Mouse (Mus musculus): ENCODE measurements around the gene Cbx8. TPM values are rescaled to one million over a fixed set of nuclear protein-coding genes. Genes with fewer than 3 reads are reported as not detected.

Cbx8 gene
- polyA plus RNA-seq, 2 experiments, result 6.9 to 12.6 TPM

DNA sequence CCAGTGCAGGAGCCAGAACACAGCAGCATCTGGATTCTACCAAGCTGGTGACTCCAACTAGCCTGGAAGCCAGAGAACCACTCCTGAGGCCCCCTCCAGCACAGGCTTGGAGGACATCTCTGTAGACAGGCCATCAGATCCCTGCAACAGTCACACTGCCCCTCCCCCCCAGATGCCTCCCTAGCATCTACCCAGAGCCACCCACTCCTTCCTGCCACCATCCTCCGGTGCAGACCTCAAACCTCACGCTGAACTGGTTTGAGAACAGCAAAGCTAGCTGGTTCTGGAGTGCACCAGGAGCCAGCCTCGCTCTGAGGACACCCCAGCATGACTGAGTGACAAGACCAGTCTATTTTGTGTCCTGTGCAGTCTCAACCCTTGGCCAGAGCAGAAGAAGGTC is 48.0 kb downstream of the Cbx8 start:
- WGBS, result 56% methylated on average over 3 of the region's 3 CpGs
- no peak for DNase-seq (ENCODE audit: low spot score)

DNA sequence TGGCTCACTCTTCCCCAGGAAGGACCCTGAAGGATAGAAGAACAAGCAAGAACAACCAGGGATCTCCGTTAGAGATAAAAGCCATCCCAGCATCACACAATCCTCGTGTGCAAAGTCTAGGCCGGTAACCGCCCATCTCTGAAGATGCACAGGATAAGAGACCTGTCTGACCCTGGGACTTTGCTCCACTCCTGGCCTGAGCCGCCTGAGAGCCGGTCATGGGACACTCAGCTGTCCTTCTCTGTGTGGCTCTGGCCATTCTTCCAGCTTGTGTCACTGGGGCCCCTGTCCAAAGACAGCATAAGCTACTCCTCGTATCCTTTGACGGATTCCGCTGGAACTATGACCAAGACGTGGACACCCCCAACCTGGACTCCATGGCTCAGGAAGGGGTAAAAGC is 52.8 kb downstream of the Cbx8 start, which contains the start of gene Enpp7:
Enpp7 (plus strand) TSS at position 190 of the 400 bp plus-strand sequence.
- H3K27me3 ChIP-seq (ENCODE audit: control insufficient read depth, insufficient read depth, low read length), result no peaks in the 10 kb centered on the region
- no peak within 1 kb of the TSS for H3K27ac ChIP-seq (replicated peaks; ENCODE audit: low read depth, low read length)
- no peak within 1 kb of the TSS for H3K4me2 ChIP-seq (replicated peaks; ENCODE audit: low read depth, low read length, severe bottlenecking)
- no peaks in the 10 kb centered on the region for H3K4me1 ChIP-seq (ENCODE audit: control insufficient read depth, insufficient read depth, low read length)
- 89% methylated on average over 10 of the region's 10 CpGs for WGBS
- no peak within 1 kb of the TSS for H3K9ac ChIP-seq (ENCODE audit: low read depth, low read length, severe bottlenecking)
- DNase-seq (ENCODE audit: low spot score), result no peak
- H3K36me3 ChIP-seq (ENCODE audit: control insufficient read depth, insufficient read depth, low read length), result no peaks in the 10 kb centered on the region
- no peak for ATAC-seq (ENCODE audit: low FRiP score, low read depth)
- H3K4me3 ChIP-seq (replicated peaks; ENCODE audit: low read length), result no peak within 1 kb of the TSS
- TF ChIP-seq POLR2A (IDR thresholded peaks at IDR 0.05; ENCODE audit: borderline replicate concordance, extremely low read depth, insufficient read depth, insufficient read length), result no peak
- H3K9me3 ChIP-seq (ENCODE audit: control insufficient read depth, low read length), result no peaks in the 10 kb centered on the region

More for the DNA sequence above, 48.0 kb downstream of the Cbx8 start:
- TF ChIP-seq POLR2A (IDR thresholded peaks at IDR 0.05; ENCODE audit: borderline replicate concordance, extremely low read depth, insufficient read depth, insufficient read length), result no peak
- Histone ChIP-seq H3K9me3 (ENCODE audit: control insufficient read depth, low read length) (no peaks in the 10 kb centered on the region), H3K4me1 (ENCODE audit: control insufficient read depth, insufficient read depth, low read length) (no peaks in the 10 kb centered on the region), H3K27me3 (ENCODE audit: control insufficient read depth, insufficient read depth, low read length) (no peaks in the 10 kb centered on the region), H3K4me3 (replicated peaks; ENCODE audit: low read length) (no peak overlapping the region), H3K4me2 (replicated peaks; ENCODE audit: low read depth, low read length, severe bottlenecking) (no peak overlapping the region), H3K27ac (replicated peaks; ENCODE audit: low read depth, low read length) (no peak overlapping the region), H3K36me3 (ENCODE audit: control insufficient read depth, insufficient read depth, low read length) (no peaks in the 10 kb centered on the region), H3K9ac (ENCODE audit: low read depth, low read length, severe bottlenecking) (no peak overlapping the region)
- no peak for ATAC-seq (ENCODE audit: low FRiP score, low read depth)

Other genes starting within 250 kb of the Cbx8 start
- gene Rbfox3, start 129.4 kb downstream of the Cbx8 start, polyA plus RNA-seq (2012; rRNA removed), result 0.26 and 0.43 TPM in 2 replicates
- gene Rbfox3, start 129.4 kb downstream of the Cbx8 start, polyA plus RNA-seq (2014; fragmentation: Nextera tagmentation; extraction: Ambion mirVana), result 0.26 and 0.44 TPM in 2 replicates
- gene Enpp7, start 52.8 kb downstream of the Cbx8 start, polyA plus RNA-seq (2012; rRNA removed), result 0.05 and 0.08 TPM in 2 replicates
- gene Enpp7, start 52.8 kb downstream of the Cbx8 start, polyA plus RNA-seq (2014; fragmentation: Nextera tagmentation; extraction: Ambion mirVana), result not detected in 2 replicates
- 35.7 and 40.4 TPM in 2 replicates for gene Cbx2, start 18.0 kb downstream of the Cbx8 start, polyA plus RNA-seq (2012; rRNA removed)
- 29.1 and 35.5 TPM in 2 replicates for gene Cbx2, start 18.0 kb downstream of the Cbx8 start, polyA plus RNA-seq (2014; fragmentation: Nextera tagmentation; extraction: Ambion mirVana)
- gene Cbx4, start 45.3 kb upstream of the Cbx8 start, polyA plus RNA-seq (2012; rRNA removed), result 23.1 and 24.3 TPM in 2 replicates
- gene Cbx4, start 45.3 kb upstream of the Cbx8 start, polyA plus RNA-seq (2014; fragmentation: Nextera tagmentation; extraction: Ambion mirVana), result 10.9 and 11.4 TPM in 2 replicates
- gene Tbc1d16, start 187.5 kb upstream of the Cbx8 start, polyA plus RNA-seq (2012; rRNA removed), result 29.2 and 34.4 TPM in 2 replicates
- 16.3 and 16.7 TPM in 2 replicates for gene Tbc1d16, start 187.5 kb upstream of the Cbx8 start, polyA plus RNA-seq (2014; fragmentation: Nextera tagmentation; extraction: Ambion mirVana)
- 2.5 and 3.1 TPM in 2 replicates for gene Ccdc40, start 187.6 kb upstream of the Cbx8 start, polyA plus RNA-seq (2012; rRNA removed)
- 2.1 and 2.7 TPM in 2 replicates for gene Ccdc40, start 187.6 kb upstream of the Cbx8 start, polyA plus RNA-seq (2014; fragmentation: Nextera tagmentation; extraction: Ambion mirVana)
- gene Gaa, start 226.9 kb upstream of the Cbx8 start, polyA plus RNA-seq (2012; rRNA removed), result 136 and 196 TPM in 2 replicates
- 74.5 and 76.0 TPM in 2 replicates for gene Gaa, start 226.9 kb upstream of the Cbx8 start, polyA plus RNA-seq (2014; fragmentation: Nextera tagmentation; extraction: Ambion mirVana)

Data from limb, embryonic 14.5 days (tissue).